Mouse (Mus musculus): Measurements from ENCODE around the gene C1s1. TPM values are rescaled to one million over a fixed set of nuclear protein-coding genes. Genes with fewer than 3 reads are reported as not detected.
"Not testable (repeated sequence)": the region's sequence is repeated elsewhere in the genome, so short reads cannot be mapped to it uniquely, and the experiment has no call there.

C1s1 gene
- polyA plus RNA-seq, 1 experiment from 2014 or later, result 1.7 TPM

- no peak overlapping the region for H3K4me3 ChIP-seq
- no peak overlapping the region for H3K27ac ChIP-seq
- 93% methylated on average over 3 of the region's 3 CpGs for WGBS
- ATAC-seq (ENCODE audit: insufficient number of reproducible peaks, insufficient read depth, low FRiP score, low TSS enrichment, low read depth), result no peak
- peaks cover 4% of the 10 kb centered on the region; the same call in 1 of the 2 replicates for H3K9me3 ChIP-seq
- H3K4me2 ChIP-seq, result no peak overlapping the region
- no peaks in the 10 kb centered on the region for H3K27me3 ChIP-seq
- no peaks in the 10 kb centered on the region for H3K36me3 ChIP-seq
- no peaks in the 10 kb centered on the region for H3K4me1 ChIP-seq
- no peak overlapping the region for H3K9ac ChIP-seq
Observed at GRCm38 (mm10) chr6:124549023-124549550, 6.9 kb upstream of the C1s1 start.

- H3K4me2 ChIP-seq; H3K4me1 ChIP-seq; H3K36me3 ChIP-seq; H3K9ac ChIP-seq; H3K9me3 ChIP-seq; ATAC-seq (ENCODE audit: insufficient number of reproducible peaks, insufficient read depth, low FRiP score, low TSS enrichment, low read depth); H3K27me3 ChIP-seq; H3K4me3 ChIP-seq; H3K27ac ChIP-seq: not testable (repeated sequence)
- WGBS, result 72% methylated on average over 3 of the region's 3 CpGs
Observed at GRCm38 (mm10) chr6:124547979-124548378, 5.8 kb upstream of the C1s1 start.

- 69% methylated on average over 2 of the region's 2 CpGs for WGBS
- no peaks in the 10 kb centered on the region for H3K27me3 ChIP-seq
- no peak overlapping the region for H3K9ac ChIP-seq
- H3K27ac ChIP-seq, result no peak overlapping the region
- H3K9me3 ChIP-seq, result no peaks in the 10 kb centered on the region
- H3K36me3 ChIP-seq, result no peaks in the 10 kb centered on the region
- no peak overlapping the region for H3K4me3 ChIP-seq
- no peak for ATAC-seq (ENCODE audit: insufficient number of reproducible peaks, insufficient read depth, low FRiP score, low TSS enrichment, low read depth)
- H3K4me2 ChIP-seq, result no peak overlapping the region
- no peaks in the 10 kb centered on the region for H3K4me1 ChIP-seq
Observed at GRCm38 (mm10) chr6:124545425-124545824, 3.3 kb upstream of the C1s1 start.

DNA sequence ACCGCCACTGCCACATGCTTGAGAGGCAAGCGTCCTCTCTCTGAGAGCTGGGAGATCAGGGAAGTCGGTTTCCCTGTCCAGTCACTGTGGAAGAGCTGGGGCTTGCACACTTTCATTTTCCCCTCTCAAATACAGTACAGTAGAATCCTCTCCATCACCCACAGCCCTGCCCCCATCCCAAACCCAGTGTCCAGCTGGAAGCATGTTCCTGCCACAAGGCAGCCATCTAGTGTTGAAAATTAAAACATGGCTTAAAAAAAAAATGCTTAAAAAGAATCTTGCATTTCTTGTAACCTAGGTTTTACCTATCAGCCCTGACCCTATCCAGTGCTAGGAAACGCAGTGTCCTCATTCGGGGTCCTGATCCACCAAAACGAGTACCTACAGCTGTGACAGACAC, 2.3 kb upstream of the C1s1 start:
- H3K4me1 ChIP-seq, result no peaks in the 10 kb centered on the region
- H3K27ac ChIP-seq, result no peak overlapping the region
- no peaks in the 10 kb centered on the region for H3K9me3 ChIP-seq
- no peak overlapping the region for H3K4me2 ChIP-seq
- 87% methylated on average over 6 of the region's 6 CpGs for WGBS
- H3K4me3 ChIP-seq, result no peak overlapping the region
- H3K9ac ChIP-seq, result no peak overlapping the region
- ATAC-seq (ENCODE audit: insufficient number of reproducible peaks, insufficient read depth, low FRiP score, low TSS enrichment, low read depth), result no peak
- no peaks in the 10 kb centered on the region for H3K27me3 ChIP-seq
- H3K36me3 ChIP-seq, result no peaks in the 10 kb centered on the region

- H3K9me3 ChIP-seq; H3K4me3 ChIP-seq; H3K36me3 ChIP-seq; H3K27me3 ChIP-seq; H3K4me2 ChIP-seq; H3K9ac ChIP-seq; H3K27ac ChIP-seq; H3K4me1 ChIP-seq; ATAC-seq (ENCODE audit: insufficient number of reproducible peaks, insufficient read depth, low FRiP score, low TSS enrichment, low read depth): not testable (repeated sequence)
- WGBS, result 85% methylated on average over 2 of the region's 2 CpGs
Observed at GRCm38 (mm10) chr6:124541176-124541575, 983 bp downstream of the C1s1 start.

GRCm38 (mm10) chr6:124536125-124536829, 5.9 kb downstream of the C1s1 start:
- H3K36me3 ChIP-seq; H3K9me3 ChIP-seq; H3K4me1 ChIP-seq; H3K4me3 ChIP-seq; H3K27ac ChIP-seq; H3K9ac ChIP-seq; H3K27me3 ChIP-seq; H3K4me2 ChIP-seq; ATAC-seq (ENCODE audit: insufficient number of reproducible peaks, insufficient read depth, low FRiP score, low TSS enrichment, low read depth): not testable (repeated sequence)
- WGBS, result 86% methylated on average over 8 of the region's 8 CpGs

DNA sequence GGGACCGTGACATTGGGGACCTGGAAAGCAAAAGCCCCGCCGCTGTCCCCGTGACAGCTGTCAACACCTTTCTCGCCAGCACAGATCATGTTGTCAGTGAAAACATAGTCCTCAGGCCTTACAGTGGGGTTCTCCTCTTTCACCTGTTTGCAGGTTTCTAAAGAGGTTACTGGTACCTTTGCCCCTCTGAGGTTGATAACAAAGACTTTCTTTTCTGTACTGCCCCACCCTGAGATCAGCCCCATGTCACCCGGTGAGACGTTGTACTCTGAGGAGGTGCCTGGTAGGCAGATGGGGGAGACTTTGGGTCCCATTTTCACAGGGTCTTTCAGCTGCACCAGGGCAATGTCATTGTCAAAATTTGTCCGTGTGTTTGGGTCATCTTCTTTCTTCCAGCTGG, 11.1 kb downstream of the C1s1 start:
- Histone ChIP-seq H3K4me2 (no peak overlapping the region), H3K9me3 (no peaks in the 10 kb centered on the region), H3K4me1 (no peaks in the 10 kb centered on the region), H3K9ac (no peak overlapping the region), H3K4me3 (no peak overlapping the region), H3K27ac (no peak overlapping the region), H3K36me3 (no peaks in the 10 kb centered on the region), H3K27me3 (no peaks in the 10 kb centered on the region)
- WGBS, result 83% methylated on average over 8 of the region's 8 CpGs
- ATAC-seq (ENCODE audit: insufficient number of reproducible peaks, insufficient read depth, low FRiP score, low TSS enrichment, low read depth), result no peak

DNA sequence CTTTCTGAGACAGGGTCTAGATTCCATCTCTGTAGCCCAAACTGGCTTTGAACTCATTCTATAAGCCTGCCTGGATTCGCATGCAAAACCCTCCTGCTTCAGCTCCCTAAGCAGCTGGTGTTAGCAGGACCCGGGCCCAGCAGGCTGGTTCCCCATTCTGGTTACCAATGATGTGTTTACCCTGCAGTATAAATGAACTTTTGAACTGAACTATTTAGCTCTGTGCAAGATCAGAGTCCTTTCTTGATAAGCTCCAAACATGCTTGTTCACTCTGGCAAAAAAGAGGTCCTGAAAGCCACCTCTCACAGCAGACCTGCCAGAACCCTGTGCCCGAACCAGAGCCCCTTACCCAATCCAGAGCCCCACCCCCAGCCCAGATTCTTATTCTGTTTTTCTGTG, 14.3 kb downstream of the C1s1 start:
- Histone ChIP-seq H3K4me1 (no peaks in the 10 kb centered on the region), H3K4me3 (no peak overlapping the region), H3K9ac (no peak overlapping the region), H3K27ac (no peak overlapping the region), H3K9me3 (no peaks in the 10 kb centered on the region), H3K4me2 (no peak overlapping the region), H3K27me3 (no peaks in the 10 kb centered on the region), H3K36me3 (no peaks in the 10 kb centered on the region)
- no peak for ATAC-seq (ENCODE audit: insufficient number of reproducible peaks, insufficient read depth, low FRiP score, low TSS enrichment, low read depth)
- WGBS, result 71% methylated on average over 3 of the region's 3 CpGs

GRCm38 (mm10) chr6:124522082-124522481, 20.1 kb downstream of the C1s1 start:
- H3K27me3 ChIP-seq; ATAC-seq (ENCODE audit: insufficient number of reproducible peaks, insufficient read depth, low FRiP score, low TSS enrichment, low read depth); H3K4me2 ChIP-seq; H3K4me1 ChIP-seq; H3K4me3 ChIP-seq; H3K9ac ChIP-seq; H3K36me3 ChIP-seq; H3K27ac ChIP-seq; H3K9me3 ChIP-seq: not testable (repeated sequence)
- WGBS, result 70% methylated on average over 7 of the region's 7 CpGs

DNA sequence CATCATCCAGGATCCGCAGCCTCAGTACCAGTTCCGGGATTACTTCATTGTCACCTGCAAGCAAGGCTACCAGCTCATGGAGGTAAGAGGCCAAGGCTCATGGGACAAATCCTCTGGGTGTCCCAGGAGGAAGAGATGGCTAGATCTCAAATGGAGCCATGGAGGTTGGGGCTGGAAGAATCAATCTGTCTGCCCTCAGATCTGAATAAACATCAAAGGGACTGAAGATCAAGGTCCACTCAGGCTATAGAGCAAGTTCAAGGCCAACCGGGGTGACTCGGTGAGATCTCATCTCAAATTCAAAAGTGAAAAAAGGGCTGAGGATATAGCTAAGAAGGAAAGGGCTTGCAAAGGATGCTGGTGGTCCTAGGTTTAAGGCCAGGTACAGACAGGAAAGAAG, 24.4 kb downstream of the C1s1 start:
- not testable (repeated sequence) for ATAC-seq (ENCODE audit: insufficient number of reproducible peaks, insufficient read depth, low FRiP score, low TSS enrichment, low read depth); H3K27ac ChIP-seq; H3K9me3 ChIP-seq; H3K4me1 ChIP-seq; H3K9ac ChIP-seq; H3K4me3 ChIP-seq; H3K4me2 ChIP-seq; H3K27me3 ChIP-seq; H3K36me3 ChIP-seq
- WGBS, result 84% methylated on average over 4 of the region's 4 CpGs

DNA sequence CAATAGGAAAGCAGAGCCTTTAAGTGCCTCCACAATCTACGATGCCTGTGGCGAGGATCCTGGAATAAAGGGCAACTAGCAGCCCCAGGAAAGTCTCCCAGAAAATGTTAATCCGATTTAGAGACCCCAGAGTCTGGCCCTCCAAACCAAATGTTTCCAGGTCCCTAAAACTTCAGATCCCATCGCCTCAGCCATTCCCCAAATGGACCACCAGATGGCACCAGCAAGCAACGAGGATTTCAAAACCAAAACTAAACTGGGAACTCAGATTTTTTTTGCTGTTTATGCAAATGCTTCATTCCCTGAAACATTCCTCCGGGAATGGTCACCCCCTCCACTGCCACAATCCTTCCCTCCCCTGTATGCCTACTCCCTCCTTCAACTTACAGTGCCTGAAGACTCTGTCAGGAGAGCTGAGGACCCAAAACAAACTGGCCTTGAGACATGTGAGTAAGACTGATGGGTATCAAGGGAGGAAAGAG, 29.8 kb downstream of the C1s1 start, which contains the start of gene C1ra:
Gene C1ra, plus strand, starts transcription at position 51 of the 482 bp plus-strand sequence.
- Histone ChIP-seq H3K9me3 (no peaks in the 10 kb centered on the region), H3K27me3 (no peaks in the 10 kb centered on the region), H3K4me3 (peak within 1 kb of the TSS; percentile 32), H3K9ac (no peak within 1 kb of the TSS; the same call in 1 of the 2 replicates), H3K36me3 (no peaks in the 10 kb centered on the region), H3K4me2 (peak within 1 kb of the TSS; percentile 56), H3K27ac (no peak within 1 kb of the TSS), H3K4me1 (no peaks in the 10 kb centered on the region)
- WGBS, result 3% methylated on average over 6 of the region's 6 CpGs
- ATAC-seq (ENCODE audit: insufficient number of reproducible peaks, insufficient read depth, low FRiP score, low TSS enrichment, low read depth), result no peak

GRCm38 (mm10) chr6:124511936-124512335, 30.2 kb downstream of the C1s1 start:
- H3K4me3 ChIP-seq, result no peak overlapping the region
- no peaks in the 10 kb centered on the region for H3K9me3 ChIP-seq
- no peak overlapping the region for H3K27ac ChIP-seq
- 62% methylated on average over 6 of the region's 6 CpGs for whole genome bisulfite sequencing
- 0 out of 2 replicates have a peak overlapping the region, but pooled peaks have one; percentile 56 for H3K4me2 ChIP-seq
- no peaks in the 10 kb centered on the region for H3K27me3 ChIP-seq
- no peak overlapping the region for H3K9ac ChIP-seq
- ATAC-seq (ENCODE audit: insufficient number of reproducible peaks, insufficient read depth, low FRiP score, low TSS enrichment, low read depth), result no peak
- H3K4me1 ChIP-seq, result no peaks in the 10 kb centered on the region
- no peaks in the 10 kb centered on the region for H3K36me3 ChIP-seq
